Mouse (Mus musculus) CH12.LX (cell line): ENCODE data around the gene 4930469K13Rik.

Source experiments
- CHD1 ChIP-seq: IDR thresholded peaks from 2 replicates; pipeline ENCODE4 v1.6.1; 2012; ENCODE audit warnings: low read depth, low read length, improper control_type of control experiment, inconsistent platforms
- CTCF ChIP-seq, 2 experiments: IDR thresholded peaks in 1 of 2; conservative IDR thresholded peaks in 1 of 2; 2 replicates each; pipeline ENCODE4 v1.5.1; 2011 to 2012; ENCODE audit warnings: low read depth in 2 of 2, low read length in 2 of 2, improper control_type of control experiment in 1 of 2, inconsistent platforms in 1 of 2, mild to moderate bottlenecking in 1 of 2, moderate library complexity in 1 of 2
- ELF1 ChIP-seq: IDR thresholded peaks from 2 replicates; pipeline ENCODE4 v1.6.1; 2014; ENCODE audit warnings: low read depth, mild to moderate bottlenecking, inconsistent platforms, low read length, improper control_type of control experiment
- ETS1 ChIP-seq: conservative IDR thresholded peaks from 2 replicates; pipeline ENCODE4 v1.6.1; 2012; ENCODE audit warnings: low read depth, mild to moderate bottlenecking, inconsistent platforms, low read length, improper control_type of control experiment, moderate library complexity
- USF2 ChIP-seq: conservative IDR thresholded peaks from 2 replicates; pipeline ENCODE4 v1.6.1; 2011; ENCODE audit warnings: low read depth, low read length, improper control_type of control experiment

- TF ChIP-seq CTCF (conservative IDR thresholded peaks at IDR 0.05 in 1 of 2, IDR thresholded peaks at IDR 0.05 in 1 of 2; ENCODE audit: low read depth in 2 of 2, low read length in 2 of 2) (no peak), USF2 (no peak), ELF1 (no peak), ETS1 (no peak), CHD1 (no peak)
Observed at GRCm38 (mm10) chr11:33946501-33946900, 151.9 kb downstream of the 4930469K13Rik start.
